Mouse (Mus musculus): ENCODE data around the gene Dlgap3.

Dlgap3 gene

GRCm38 (mm10) chr4:127168914-127169345 lies at the start of gene Dlgap3:
TSS of gene Dlgap3 (plus strand) at chr4:127169204.
- peak; percentile 16 for DNase-seq

- no peak for DNase-seq
Measured at GRCm38 (mm10) chr4:127123391-127123790, 45.6 kb upstream of the Dlgap3 start, which contains the start of gene Tmem35b. TSS of gene Tmem35b (plus strand) at chr4:127123691.

- no peak for DNase-seq
Measured at GRCm38 (mm10) chr4:127124331-127124730, 44.7 kb upstream of the Dlgap3 start.

- peak; percentile 85 for DNase-seq
Measured at GRCm38 (mm10) chr4:127125834-127126463, 43.1 kb upstream of the Dlgap3 start.

- DNase-seq, result no peak
Measured at GRCm38 (mm10) chr4:127134687-127135086, 34.3 kb upstream of the Dlgap3 start.

DNA sequence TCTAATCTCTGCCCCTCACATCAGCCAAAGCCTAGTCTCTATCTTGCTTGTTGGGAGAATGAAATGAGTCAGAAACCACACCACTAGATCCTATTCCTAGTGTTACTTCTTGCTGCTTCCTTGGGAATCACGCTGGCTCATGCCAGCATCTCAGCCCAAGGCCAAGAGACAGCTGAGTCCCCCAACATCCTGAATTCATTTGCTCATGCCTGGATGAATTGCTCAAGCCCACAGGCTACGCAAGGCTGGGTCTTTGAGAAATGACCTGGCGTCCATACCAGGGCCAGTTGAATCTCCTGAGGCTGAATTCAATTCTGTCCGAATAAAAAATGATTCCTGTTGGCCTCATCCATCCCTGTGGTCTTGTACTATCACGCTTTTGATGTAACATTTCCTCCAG lies 31.4 kb upstream of the Dlgap3 start:
- DNase-seq, result no peak

DNA sequence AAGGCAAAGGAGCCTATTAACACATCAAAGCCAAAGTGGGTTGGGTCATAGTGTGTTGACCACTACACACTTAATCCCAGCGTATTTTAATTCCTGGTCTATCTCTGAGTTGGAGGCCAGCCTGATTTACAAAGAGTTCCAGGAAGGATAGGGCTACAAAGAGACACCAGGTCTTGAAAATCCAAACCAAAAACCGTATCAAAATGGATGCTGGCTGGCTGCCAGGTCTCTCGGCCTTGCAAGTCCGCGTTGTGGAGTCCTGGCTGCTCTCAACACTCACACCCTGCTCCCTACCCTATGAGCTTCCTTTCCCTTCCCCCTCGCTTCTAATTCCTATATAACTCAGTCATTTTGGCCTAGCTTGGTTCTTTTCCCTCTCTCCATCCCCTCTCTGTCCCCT lies 30.5 kb upstream of the Dlgap3 start:
- no peak for DNase-seq

DNA sequence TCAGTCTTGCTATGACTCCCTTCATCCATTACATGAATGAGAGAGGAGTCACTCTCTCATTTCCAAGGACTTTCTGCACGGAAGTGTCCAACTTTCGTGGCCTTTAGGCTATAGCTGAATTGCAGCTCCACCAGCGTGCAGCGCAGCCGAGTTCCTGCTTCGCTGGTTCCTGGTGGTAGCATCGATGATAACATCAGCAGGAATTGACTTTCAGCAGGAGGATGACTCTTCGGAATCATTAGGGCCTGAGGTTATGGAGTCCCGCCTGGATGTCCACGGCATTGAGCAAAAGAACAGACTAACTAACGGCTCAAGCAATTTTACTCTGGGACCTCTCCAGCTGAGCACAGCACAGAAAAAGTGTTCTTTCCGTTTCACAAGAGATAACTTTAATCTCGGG lies 19.0 kb upstream of the Dlgap3 start:
- no peak for DNase-seq

GRCm38 (mm10) chr4:127153345-127153744 lies 15.7 kb upstream of the Dlgap3 start:
- DNase-seq, result no peak

GRCm38 (mm10) chr4:127155757-127156156 lies 13.2 kb upstream of the Dlgap3 start:
- no peak for DNase-seq

DNA sequence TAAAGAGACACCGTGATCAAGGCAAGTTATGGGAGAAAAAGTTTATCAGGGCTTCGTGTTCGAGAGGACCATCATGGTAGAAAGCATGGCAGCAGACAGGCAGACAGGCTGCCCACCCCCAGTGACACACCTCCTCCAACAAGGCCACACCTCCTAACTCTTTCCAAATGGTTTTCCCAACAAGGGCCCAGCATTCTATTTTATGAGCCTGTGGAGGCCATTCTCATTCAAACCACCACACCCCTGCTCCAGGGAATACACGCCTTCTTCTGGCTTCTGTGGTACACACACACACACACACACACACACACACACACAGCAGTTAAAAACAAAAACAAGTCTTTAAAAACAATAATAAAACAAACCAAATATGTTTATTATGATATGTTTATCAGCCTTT lies 11.3 kb upstream of the Dlgap3 start:
- DNase-seq, result no peak

GRCm38 (mm10) chr4:127163926-127164325 lies 5.1 kb upstream of the Dlgap3 start:
- no peak for DNase-seq

GRCm38 (mm10) chr4:127167096-127167495 lies 1.9 kb upstream of the Dlgap3 start:
- DNase-seq, result no peak

GRCm38 (mm10) chr4:127167731-127168130 lies 1.3 kb upstream of the Dlgap3 start:
- no peak for DNase-seq

- DNase-seq, result peak; percentile 44
Measured at GRCm38 (mm10) chr4:127168211-127168913, 642 bp upstream of the Dlgap3 start.

GRCm38 (mm10) chr4:127169346-127170221 lies 580 bp downstream of the Dlgap3 start:
- no peak for DNase-seq

GRCm38 (mm10) chr4:127170866-127171265 lies 1.9 kb downstream of the Dlgap3 start:
- no peak for DNase-seq

DNA sequence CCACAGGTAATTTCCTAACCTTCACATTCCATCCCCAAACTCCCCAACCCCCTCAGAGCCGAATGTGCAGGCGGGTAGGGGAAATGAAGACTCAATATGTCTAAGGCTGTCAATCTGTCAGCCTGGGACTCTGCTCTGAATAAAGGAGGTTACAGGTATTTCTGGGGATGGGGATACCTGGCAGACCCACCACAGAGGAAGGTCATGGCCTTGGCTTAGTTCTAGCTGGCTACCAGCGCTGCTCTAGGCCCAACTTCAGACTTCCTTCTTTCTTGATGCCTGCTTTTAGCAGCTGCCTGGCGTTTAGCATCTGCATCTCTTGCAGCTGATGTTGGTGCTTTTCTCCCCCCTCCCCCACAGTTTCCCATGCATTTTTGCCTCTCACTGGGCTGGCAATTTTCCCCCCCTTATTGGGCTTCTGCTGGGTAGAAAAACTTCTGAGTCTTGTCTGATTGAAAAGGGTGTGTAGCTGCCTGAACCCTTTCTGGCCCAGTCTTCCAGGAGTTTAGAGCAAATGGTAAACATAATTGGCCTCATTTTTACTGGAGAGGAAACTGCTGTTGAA lies 2.4 kb downstream of the Dlgap3 start:
- DNase-seq, result no peak

DNA sequence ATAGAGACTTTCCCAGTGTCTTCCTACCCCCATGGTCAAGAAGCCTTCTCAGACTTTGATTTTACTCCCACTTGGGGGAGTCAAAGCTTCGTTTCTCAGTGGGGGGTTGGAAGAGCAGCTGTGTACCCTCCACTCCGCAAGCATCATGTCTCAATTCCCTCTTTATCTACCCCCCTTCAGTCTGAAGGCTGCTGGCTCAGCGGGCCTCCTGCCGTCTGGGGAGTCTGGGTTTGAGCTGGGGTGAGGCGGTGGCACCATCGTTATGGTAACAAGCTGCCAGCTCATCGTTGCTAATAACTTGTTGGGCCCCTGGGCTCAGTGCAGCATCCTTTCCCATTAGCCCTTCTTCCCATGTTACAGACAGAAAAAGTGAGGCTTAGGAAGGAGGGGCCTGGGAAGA lies 3.1 kb downstream of the Dlgap3 start:
- DNase-seq, result no peak

DNA sequence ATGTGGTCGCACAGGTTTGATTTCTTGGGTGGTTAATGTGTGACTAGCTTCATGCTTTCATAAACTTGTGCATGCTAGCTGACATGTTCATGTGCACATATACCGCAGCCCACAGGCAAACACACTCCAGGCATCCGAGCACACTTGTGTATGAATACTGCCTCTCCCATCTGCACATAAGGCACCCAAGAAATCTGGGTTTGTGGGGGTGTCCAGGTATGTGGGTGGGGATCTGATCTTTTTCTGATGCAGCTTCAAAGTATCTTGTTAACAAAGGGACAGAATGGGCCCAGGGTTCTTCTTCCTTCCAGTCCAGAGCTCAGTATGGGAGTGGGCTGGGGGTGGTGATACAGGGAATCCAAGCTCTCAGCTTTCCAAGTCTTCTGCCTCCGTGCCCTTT lies 3.6 kb downstream of the Dlgap3 start:
- DNase-seq, result no peak

DNA sequence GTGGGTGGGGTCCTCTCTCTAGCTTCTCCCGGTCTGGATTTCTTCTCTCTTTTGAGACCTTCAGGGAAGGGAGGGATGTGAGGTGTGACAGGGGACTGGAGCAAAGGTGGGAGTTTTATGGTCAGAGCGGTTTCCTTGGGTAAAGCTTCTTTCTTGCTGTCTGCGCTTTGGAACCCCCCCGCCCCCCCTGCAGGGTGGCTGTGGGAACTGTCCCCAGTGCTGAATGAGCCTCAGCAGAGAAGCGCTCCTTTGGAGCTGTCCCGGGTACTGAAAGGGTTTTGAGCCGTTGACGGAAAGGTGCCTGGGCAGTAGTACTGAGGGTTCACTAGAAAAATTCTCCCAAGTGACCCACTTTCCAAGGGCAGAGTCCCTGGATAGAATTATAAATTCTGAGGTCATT lies 4.5 kb downstream of the Dlgap3 start:
- DNase-seq, result peak; percentile 54

- no peak for DNase-seq
Measured at GRCm38 (mm10) chr4:127174075-127174899, 5.3 kb downstream of the Dlgap3 start.
